Mouse (Mus musculus): ENCODE data around the gene Dner. TPM values are rescaled to one million over a fixed set of nuclear protein-coding genes. Genes with fewer than 3 reads are reported as not detected.

Dner gene
- total and polyA plus RNA-seq, 3 experiments, result not detected

GRCm38 (mm10) chr1:84550065-84550368 is 146.0 kb downstream of the Dner start:
- Histone ChIP-seq H3K27me3 (ENCODE audit: control insufficient read depth in 1 of 2, insufficient read depth in 2 of 2, low read length in 2 of 2) (no peaks in the 10 kb centered on the region), H3K4me1 (ENCODE audit: control insufficient read depth in 1 of 2, insufficient read depth in 2 of 2, low read length in 2 of 2) (no peaks in the 10 kb centered on the region), H3K4me3 (ENCODE audit: control insufficient read depth in 1 of 2, insufficient read depth in 1 of 2, low read depth in 2 of 2, low read length in 2 of 2) (no peak overlapping the region), H3K79me2 (ENCODE audit: control insufficient read depth, insufficient read depth, low read length, poor library complexity) (no peaks in the 10 kb centered on the region), H3K36me3 (ENCODE audit: control insufficient read depth in 1 of 2, insufficient read depth in 2 of 2, low read length in 2 of 2) (no peaks in the 10 kb centered on the region), H3K9me3 (replicated peaks; ENCODE audit: insufficient read depth, low read length) (no peaks in the 10 kb centered on the region), H3K9ac (ENCODE audit: control insufficient read depth, low read depth, low read length, poor library complexity, severe bottlenecking) (no peak overlapping the region), H3K27ac (ENCODE audit: control insufficient read depth, low read depth, low read length) (no peak overlapping the region)
- no peak for TF ChIP-seq RAD21 (IDR thresholded peaks at IDR 0.05; ENCODE audit: low read depth, low read length)
- TF ChIP-seq UBTF (IDR thresholded peaks at IDR 0.05; ENCODE audit: borderline replicate concordance, insufficient read depth, low read depth, low read length), result no peak
- TF ChIP-seq MYC (IDR thresholded peaks at IDR 0.05; ENCODE audit: low read depth, low read length), result no peak
- TF ChIP-seq NRF1 (IDR thresholded peaks at IDR 0.05; ENCODE audit: insufficient read depth, low read depth, low read length, poor library complexity, severe bottlenecking), result no peak
- TF ChIP-seq KAT2A (conservative IDR thresholded peaks at IDR 0.05; ENCODE audit: low read depth, low read length), result no peak
- TF ChIP-seq MAFK (IDR thresholded peaks at IDR 0.05; ENCODE audit: borderline replicate concordance, low read depth, low read length), result no peak
- TF ChIP-seq CTCF (IDR thresholded peaks at IDR 0.05 in 2 of 3, conservative IDR thresholded peaks at IDR 0.05 in 1 of 3; ENCODE audit: control insufficient read depth in 1 of 3, insufficient read depth in 1 of 3, low read depth in 2 of 3, low read length in 3 of 3, poor library complexity in 1 of 3, severe bottlenecking in 1 of 3), result no peak
- no peak for DNase-seq (ENCODE audit: low read depth, low spot score)

- TF ChIP-seq MXI1 (IDR thresholded peaks at IDR 0.05; ENCODE audit: low read depth, low read length) (no peak), GATA1 (IDR thresholded peaks at IDR 0.05; ENCODE audit: low read depth, low read length) (no peak), USF2 (IDR thresholded peaks at IDR 0.05; ENCODE audit: borderline replicate concordance in 1 of 2, insufficient read depth in 1 of 2, low read depth in 1 of 2, low read length in 2 of 2) (no peak), NRF1 (IDR thresholded peaks at IDR 0.05; ENCODE audit: insufficient read depth, low read depth, low read length, poor library complexity, severe bottlenecking) (no peak), MAFK (IDR thresholded peaks at IDR 0.05; ENCODE audit: borderline replicate concordance, low read depth, low read length) (no peak), BHLHE40 (IDR thresholded peaks at IDR 0.05; ENCODE audit: borderline replicate concordance, low read depth, low read length) (no peak), ZC3H11A (IDR thresholded peaks at IDR 0.05; ENCODE audit: low read depth, low read length) (no peak), ZMIZ1 (IDR thresholded peaks at IDR 0.05; ENCODE audit: low read depth, low read length) (no peak)
These were observed 146.5 kb downstream of the Dner start for GRCm38 (mm10) chr1:84549367-84550064.

More at GRCm38 (mm10) chr1:84549367-84550064, 146.5 kb downstream of the Dner start:
- Histone ChIP-seq H3K4me1 (ENCODE audit: control insufficient read depth in 1 of 2, insufficient read depth in 2 of 2, low read length in 2 of 2) (no peaks in the 10 kb centered on the region), H3K36me3 (ENCODE audit: control insufficient read depth in 1 of 2, insufficient read depth in 2 of 2, low read length in 2 of 2) (no peaks in the 10 kb centered on the region), H3K4me3 (ENCODE audit: control insufficient read depth in 1 of 2, insufficient read depth in 1 of 2, low read depth in 2 of 2, low read length in 2 of 2) (no peak overlapping the region), H3K79me2 (ENCODE audit: control insufficient read depth, insufficient read depth, low read length, poor library complexity) (no peaks in the 10 kb centered on the region), H3K9ac (ENCODE audit: control insufficient read depth, low read depth, low read length, poor library complexity, severe bottlenecking) (no peak overlapping the region), H3K9me3 (replicated peaks; ENCODE audit: insufficient read depth, low read length) (no peaks in the 10 kb centered on the region), H3K27me3 (ENCODE audit: control insufficient read depth in 1 of 2, insufficient read depth in 2 of 2, low read length in 2 of 2) (no peaks in the 10 kb centered on the region), H3K27ac (ENCODE audit: control insufficient read depth, low read depth, low read length) (no peak overlapping the region)
- DNase-seq (ENCODE audit: low read depth, low spot score), result no peak

Measured in MEL (cell line).